Mouse (Mus musculus): ENCODE measurements around the gene Gramd1b. TPM values are rescaled to one million over a fixed set of nuclear protein-coding genes. Genes with fewer than 3 reads are reported as not detected.

Gramd1b gene
- polyA plus RNA-seq, 1 experiment: 117 TPM

- H3K4me3 ChIP-seq (ENCODE audit: insufficient read depth, low read depth, low read length): peak overlapping the region; percentile 39
Measured at GRCm38 (mm10) chr9:40343053-40343652, 188.0 kb downstream of the Gramd1b start.

DNA sequence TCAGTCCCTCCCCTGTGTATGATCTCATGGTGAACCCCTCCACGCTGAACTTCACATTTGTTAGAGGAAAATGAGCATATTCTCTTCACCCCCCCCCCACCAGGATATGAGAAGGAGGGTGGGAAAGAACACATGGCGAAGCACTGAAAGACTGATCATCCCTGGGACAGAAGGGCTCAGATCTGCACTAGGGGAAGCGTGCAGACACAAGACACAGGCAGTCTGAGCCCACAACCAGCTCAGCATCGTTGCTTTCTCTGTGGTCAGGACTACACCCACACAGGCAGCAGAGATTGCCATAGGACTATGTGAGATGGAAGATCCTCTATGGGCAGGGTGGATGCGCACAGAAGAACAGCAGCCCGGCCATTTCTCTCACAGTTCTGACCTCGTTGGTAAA, 189.1 kb downstream of the Gramd1b start:
- TF ChIP-seq CTCF (IDR thresholded peaks at IDR 0.05; ENCODE audit: insufficient read depth, low read depth, low read length): no peak
- no peak for TF ChIP-seq POLR2A (IDR thresholded peaks at IDR 0.05; ENCODE audit: insufficient read depth, low read depth, low read length)
- peaks cover 25% of the 10 kb centered on the region for H3K4me1 ChIP-seq (ENCODE audit: control insufficient read depth, insufficient read depth, low read length)
- peak overlapping the region; percentile 62 for H3K27ac ChIP-seq (ENCODE audit: insufficient read depth, low read depth, low read length)
- 52% methylated on average over 7 of the region's 7 CpGs for WGBS
- no peak overlapping the region for H3K4me3 ChIP-seq (ENCODE audit: insufficient read depth, low read depth, low read length)

More at GRCm38 (mm10) chr9:40343053-40343652, 188.0 kb downstream of the Gramd1b start:
- TF ChIP-seq POLR2A (IDR thresholded peaks at IDR 0.05; ENCODE audit: insufficient read depth, low read depth, low read length): no peak
- no peak for TF ChIP-seq CTCF (IDR thresholded peaks at IDR 0.05; ENCODE audit: insufficient read depth, low read depth, low read length)
- WGBS: 73% methylated on average over 9 of the region's 9 CpGs
- Histone ChIP-seq H3K4me1 (ENCODE audit: control insufficient read depth, insufficient read depth, low read length) (peaks cover 24% of the 10 kb centered on the region), H3K27ac (ENCODE audit: insufficient read depth, low read depth, low read length) (peak overlapping the region; percentile 74)

GRCm38 (mm10) chr9:40339578-40339977, 191.6 kb downstream of the Gramd1b start:
- WGBS: 11% methylated on average over 9 of the region's 9 CpGs
- Histone ChIP-seq H3K4me1 (ENCODE audit: control insufficient read depth, insufficient read depth, low read length) (peaks cover 31% of the 10 kb centered on the region), H3K27ac (ENCODE audit: insufficient read depth, low read depth, low read length) (peak overlapping the region; percentile 27; the same call in 1 of the 2 replicates), H3K4me3 (ENCODE audit: insufficient read depth, low read depth, low read length) (no peak overlapping the region)
- TF ChIP-seq CTCF (IDR thresholded peaks at IDR 0.05; ENCODE audit: insufficient read depth, low read depth, low read length) (no peak), POLR2A (IDR thresholded peaks at IDR 0.05; ENCODE audit: insufficient read depth, low read depth, low read length) (no peak)

GRCm38 (mm10) chr9:40337131-40337820, 193.9 kb downstream of the Gramd1b start:
- Histone ChIP-seq H3K4me1 (ENCODE audit: control insufficient read depth, insufficient read depth, low read length) (peaks cover 34% of the 10 kb centered on the region), H3K4me3 (ENCODE audit: insufficient read depth, low read depth, low read length) (no peak overlapping the region), H3K27ac (ENCODE audit: insufficient read depth, low read depth, low read length) (peak overlapping the region; percentile 47)
- 14% methylated on average over 4 of the region's 4 CpGs for WGBS
- TF ChIP-seq POLR2A (IDR thresholded peaks at IDR 0.05; ENCODE audit: insufficient read depth, low read depth, low read length) (no peak), CTCF (IDR thresholded peaks at IDR 0.05; ENCODE audit: insufficient read depth, low read depth, low read length) (no peak)

- Histone ChIP-seq H3K4me1 (ENCODE audit: control insufficient read depth, insufficient read depth, low read length) (peaks cover 37% of the 10 kb centered on the region), H3K27ac (ENCODE audit: insufficient read depth, low read depth, low read length) (peak overlapping the region; percentile 47), H3K4me3 (ENCODE audit: insufficient read depth, low read depth, low read length) (no peak overlapping the region)
- 28% methylated on average over 5 of the region's 5 CpGs for WGBS
- no peak for TF ChIP-seq CTCF (IDR thresholded peaks at IDR 0.05; ENCODE audit: insufficient read depth, low read depth, low read length)
- TF ChIP-seq POLR2A (IDR thresholded peaks at IDR 0.05; ENCODE audit: insufficient read depth, low read depth, low read length): no peak
Measured at GRCm38 (mm10) chr9:40336701-40337100, 194.5 kb downstream of the Gramd1b start.

DNA sequence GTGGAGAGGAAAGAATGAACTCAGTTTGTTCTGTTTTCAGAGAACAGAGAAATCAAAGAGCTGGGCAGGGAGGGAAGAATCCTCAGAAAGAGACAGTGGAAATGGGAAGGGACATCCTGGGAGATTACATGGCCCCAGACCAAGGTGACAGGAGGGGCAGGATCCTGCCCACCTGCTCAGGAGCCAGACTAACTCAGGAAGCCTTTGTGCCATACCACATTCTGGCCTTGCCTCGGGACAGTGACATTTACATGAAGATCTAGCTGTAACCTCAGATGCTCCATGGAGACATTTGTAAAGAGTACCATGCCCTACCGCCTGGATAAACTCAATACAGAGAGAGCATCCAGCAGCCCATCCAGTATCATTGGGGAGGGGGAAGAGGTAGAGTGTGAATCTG, 196.6 kb downstream of the Gramd1b start:
- Histone ChIP-seq H3K4me1 (ENCODE audit: control insufficient read depth, insufficient read depth, low read length) (peaks cover 43% of the 10 kb centered on the region), H3K4me3 (ENCODE audit: insufficient read depth, low read depth, low read length) (no peak overlapping the region), H3K27ac (ENCODE audit: insufficient read depth, low read depth, low read length) (no peak overlapping the region)
- WGBS: 83% methylated on average over 2 of the region's 2 CpGs
- no peak for TF ChIP-seq POLR2A (IDR thresholded peaks at IDR 0.05; ENCODE audit: insufficient read depth, low read depth, low read length)

GRCm38 (mm10) chr9:40333649-40334396, 197.4 kb downstream of the Gramd1b start:
- TF ChIP-seq CTCF (IDR thresholded peaks at IDR 0.05; ENCODE audit: insufficient read depth, low read depth, low read length) (peak; percentile 76; the same call in 1 of the 2 replicates), POLR2A (IDR thresholded peaks at IDR 0.05; ENCODE audit: insufficient read depth, low read depth, low read length) (no peak)
- peaks cover 38% of the 10 kb centered on the region for H3K4me1 ChIP-seq (ENCODE audit: control insufficient read depth, insufficient read depth, low read length)
- no peak overlapping the region for H3K4me3 ChIP-seq (ENCODE audit: insufficient read depth, low read depth, low read length)
- H3K27ac ChIP-seq (ENCODE audit: insufficient read depth, low read depth, low read length): no peak overlapping the region
- WGBS: 46% methylated on average over 9 of the region's 9 CpGs

DNA sequence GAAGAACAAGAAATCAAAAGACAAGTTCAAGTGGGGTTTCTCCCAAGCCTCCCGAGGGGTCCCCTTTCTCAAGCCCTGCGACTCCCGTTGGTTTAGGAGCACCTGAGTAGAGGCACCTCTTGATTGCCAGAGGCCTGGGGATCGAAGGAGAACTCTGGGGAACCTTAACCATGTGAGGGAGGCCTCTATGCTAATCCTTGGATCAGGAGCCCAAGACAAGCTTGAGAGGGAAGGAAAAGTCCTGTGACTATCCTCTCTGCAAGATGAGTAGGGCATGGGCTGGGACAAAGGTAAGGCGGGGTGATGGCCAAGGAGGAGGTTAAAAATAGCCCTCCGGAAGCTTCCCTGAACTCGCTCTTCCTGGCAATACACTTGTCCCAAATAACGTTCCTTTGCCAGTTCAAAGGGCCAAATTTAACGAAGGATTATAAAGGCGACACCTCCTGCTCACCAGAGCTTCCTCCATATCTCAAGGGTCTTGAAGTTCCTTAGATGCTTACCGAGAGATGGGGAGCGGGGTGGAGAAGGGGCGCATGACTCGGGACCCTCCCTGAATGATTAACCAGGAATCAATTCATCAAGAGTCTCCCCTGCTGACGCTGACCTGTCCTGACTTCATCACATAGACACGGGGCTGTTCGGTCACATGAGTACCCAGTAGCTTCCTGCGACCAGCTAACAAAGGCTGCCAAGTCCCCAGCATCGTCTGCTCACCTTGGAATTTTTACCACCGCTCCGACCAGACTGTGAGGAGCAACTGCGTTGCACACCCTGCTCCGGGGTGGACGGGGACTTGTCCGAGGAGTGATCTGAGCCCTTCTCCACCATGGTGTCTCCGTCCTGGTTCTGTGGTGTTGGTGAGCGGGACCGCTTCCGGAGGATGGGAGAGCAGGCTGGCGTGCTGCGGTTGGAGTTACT, 198.2 kb downstream of the Gramd1b start:
- no peak overlapping the region for H3K4me3 ChIP-seq (ENCODE audit: insufficient read depth, low read depth, low read length)
- no peak overlapping the region for H3K27ac ChIP-seq (ENCODE audit: insufficient read depth, low read depth, low read length)
- 82% methylated on average over 31 of the region's 31 CpGs for WGBS
- peaks cover 42% of the 10 kb centered on the region for H3K4me1 ChIP-seq (ENCODE audit: control insufficient read depth, insufficient read depth, low read length)
- TF ChIP-seq CTCF (IDR thresholded peaks at IDR 0.05; ENCODE audit: insufficient read depth, low read depth, low read length): no peak
- TF ChIP-seq POLR2A (IDR thresholded peaks at IDR 0.05; ENCODE audit: insufficient read depth, low read depth, low read length): no peak
